Mouse (Mus musculus) olfactory bulb, adult 2 months (tissue): ENCODE results near the gene Pcp4. TPM values are rescaled to one million over a fixed set of nuclear protein-coding genes. Genes with fewer than 3 reads are reported as not detected.

Source experiments
- H3K27ac ChIP-seq: fragments of 200-500 bp; 2 replicates; pipeline ENCODE4 v1.5.1; 2012; ENCODE audit warnings: low read depth, low read length; ENCODE audit not compliant: insufficient read depth
- H3K4me1 ChIP-seq: fragments of 200-500 bp; 2 replicates; pipeline ENCODE4 v1.6.1; 2012; ENCODE audit warnings: low read length; ENCODE audit not compliant: control insufficient read depth, insufficient read depth
- H3K4me3 ChIP-seq: fragments of 200-500 bp; 2 replicates; pipeline ENCODE4 v1.5.1; 2012; ENCODE audit warnings: mild to moderate bottlenecking, low read depth, low read length, moderate library complexity; ENCODE audit not compliant: insufficient read depth
- CTCF ChIP-seq: fragments of 200-500 bp; IDR thresholded peaks from 2 replicates; pipeline ENCODE4 v1.5.1; 2012; ENCODE audit warnings: low read depth, mild to moderate bottlenecking, low read length, moderate library complexity; ENCODE audit not compliant: insufficient read depth
- POLR2A ChIP-seq: fragments of 200-500 bp; IDR thresholded peaks from 2 replicates; pipeline ENCODE4 v1.6.1; 2012; ENCODE audit warnings: mild to moderate bottlenecking, low read depth, low read length, moderate library complexity; ENCODE audit not compliant: insufficient read depth
- WGBS: fragments of 180-500 bp; shearing (Covaris S2); methylation state at CpG from one replicate; pipeline ENCODE4 v1.1.7; 2018; 5-methylcytosine and 5-hydroxymethylcytosine counted together
- polyA plus RNA-seq: library from polyadenylated mRNA; stranded (reverse); fragments of >200 nt; gene quantifications from 2 replicates; pipeline ENCODE4 v1.2.4, GENCODE M21; 2012; ENCODE audit warnings: low replicate concordance; ENCODE audit not compliant: missing spikeins, insufficient read depth, insufficient read length

Gene Pcp4
- polyA plus RNA-seq = 1,492 TPM in 1 of 2 replicates, not detected in the other

GRCm38 (mm10) chr16:96467445-96467844 is at the start of gene Pcp4:
TSS of gene Pcp4 (plus strand) at chr16:96467606.
- peak within 1 kb of the TSS; percentile 83 for H3K27ac ChIP-seq
- TF ChIP-seq CTCF = peak; percentile 97
- peak; percentile 60 for TF ChIP-seq POLR2A
- H3K4me3 ChIP-seq = peak within 1 kb of the TSS; percentile 47
- WGBS = 6% methylated on average over 8 of the region's 8 CpGs
- H3K4me1 ChIP-seq = peaks cover 11% of the 10 kb centered on the region; the same call in 1 of the 2 replicates

GRCm38 (mm10) chr16:96425044-96425443 is 42.4 kb upstream of the Pcp4 start:
- WGBS = 95% methylated on average over 2 of the region's 2 CpGs

DNA sequence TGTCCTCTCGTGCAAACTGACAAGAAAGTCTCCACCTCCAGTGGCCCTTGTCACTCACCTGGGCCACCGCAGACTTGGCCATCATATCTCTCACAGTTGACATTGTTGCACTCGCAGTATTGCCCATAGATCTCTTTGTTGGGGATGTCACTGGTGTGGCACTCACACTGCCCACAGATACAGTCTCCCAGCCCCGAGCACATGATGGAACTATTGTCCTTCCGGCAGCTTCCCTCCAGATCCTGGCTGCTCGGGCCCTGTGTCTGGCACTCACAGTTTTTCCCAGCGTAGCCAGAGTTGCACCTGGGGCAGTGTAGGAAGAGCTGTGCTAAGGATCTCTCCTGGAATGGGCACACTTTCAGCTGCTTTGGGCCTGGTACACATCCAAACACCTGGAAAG is 40.7 kb upstream of the Pcp4 start:
- TF ChIP-seq CTCF = no peak
- Histone ChIP-seq H3K27ac (no peak overlapping the region), H3K4me3 (no peak overlapping the region), H3K4me1 (no peaks in the 10 kb centered on the region)
- 88% methylated on average over 7 of the region's 7 CpGs for WGBS

More at GRCm38 (mm10) chr16:96425044-96425443, 42.4 kb upstream of the Pcp4 start:
- Histone ChIP-seq H3K27ac (no peak overlapping the region), H3K4me1 (no peaks in the 10 kb centered on the region), H3K4me3 (no peak overlapping the region)
- no peak for TF ChIP-seq CTCF
- TF ChIP-seq POLR2A = no peak

DNA sequence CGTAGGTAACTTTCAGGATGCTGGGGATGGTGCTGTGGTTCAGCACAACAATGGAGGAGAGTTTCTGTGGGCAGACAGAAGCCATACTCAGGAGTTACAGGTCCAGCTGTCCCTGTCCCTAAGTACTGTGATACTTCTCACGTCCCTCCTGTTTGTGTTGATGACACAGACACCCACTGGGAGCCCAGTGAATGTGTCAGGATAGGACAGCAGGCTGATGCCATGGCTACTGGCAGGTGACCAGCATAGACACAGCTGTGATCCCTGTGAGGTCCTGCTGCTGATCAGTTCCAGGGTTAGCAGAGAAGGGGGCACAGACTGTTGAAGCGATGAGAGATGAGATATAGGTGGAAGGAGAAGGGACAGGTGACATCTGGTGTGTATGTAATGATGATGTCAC is 38.4 kb upstream of the Pcp4 start:
- no peak for TF ChIP-seq CTCF
- TF ChIP-seq POLR2A = no peak
- H3K27ac ChIP-seq = no peak overlapping the region
- 75% methylated on average over 3 of the region's 3 CpGs for WGBS
- H3K4me1 ChIP-seq = no peaks in the 10 kb centered on the region
- no peak overlapping the region for H3K4me3 ChIP-seq

GRCm38 (mm10) chr16:96433266-96433665 is 34.1 kb upstream of the Pcp4 start:
- Histone ChIP-seq H3K27ac (no peak overlapping the region), H3K4me3 (no peak overlapping the region), H3K4me1 (no peaks in the 10 kb centered on the region)
- no peak for TF ChIP-seq CTCF
- TF ChIP-seq POLR2A = no peak
- WGBS = 86% methylated on average over 10 of the region's 10 CpGs

GRCm38 (mm10) chr16:96434024-96434785 is 33.2 kb upstream of the Pcp4 start:
- H3K4me3 ChIP-seq = no peak overlapping the region
- TF ChIP-seq POLR2A (no peak), CTCF (no peak)
- H3K4me1 ChIP-seq = no peaks in the 10 kb centered on the region
- H3K27ac ChIP-seq = no peak overlapping the region
- 88% methylated on average over 3 of the region's 3 CpGs for WGBS

DNA sequence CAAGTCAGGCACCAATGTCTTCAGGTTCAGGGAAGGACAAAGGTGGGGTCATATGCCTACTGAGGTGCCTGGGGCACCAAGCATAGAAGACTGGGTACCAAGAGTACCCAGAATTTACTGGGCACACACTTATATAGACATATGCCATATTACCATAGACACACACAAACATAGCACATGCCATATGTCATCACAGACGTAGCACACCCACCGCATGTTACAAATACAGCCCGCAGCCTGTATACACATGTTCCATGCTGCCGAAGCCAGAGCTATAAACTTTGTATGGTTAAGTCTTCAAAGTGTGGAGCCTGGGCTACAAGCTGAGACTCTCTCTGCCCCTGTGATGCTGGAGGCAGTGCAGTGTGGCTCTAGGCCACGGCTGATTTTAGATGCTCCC is 28.5 kb upstream of the Pcp4 start:
- no peak for TF ChIP-seq CTCF
- no peak for TF ChIP-seq POLR2A
- WGBS = 93% methylated on average over 5 of the region's 5 CpGs
- H3K4me1 ChIP-seq = no peaks in the 10 kb centered on the region
- H3K4me3 ChIP-seq = no peak overlapping the region
- no peak overlapping the region for H3K27ac ChIP-seq

GRCm38 (mm10) chr16:96439682-96440081 is 27.7 kb upstream of the Pcp4 start:
- no peak overlapping the region for H3K27ac ChIP-seq
- TF ChIP-seq POLR2A = no peak
- TF ChIP-seq CTCF = no peak
- H3K4me1 ChIP-seq = no peaks in the 10 kb centered on the region
- WGBS = 89% methylated on average over 4 of the region's 4 CpGs
- H3K4me3 ChIP-seq = no peak overlapping the region

GRCm38 (mm10) chr16:96440871-96441270 is 26.5 kb upstream of the Pcp4 start:
- H3K4me3 ChIP-seq = no peak overlapping the region
- TF ChIP-seq POLR2A (no peak), CTCF (no peak)
- no peaks in the 10 kb centered on the region for H3K4me1 ChIP-seq
- no peak overlapping the region for H3K27ac ChIP-seq
- WGBS = 80% methylated on average over 8 of the region's 8 CpGs

GRCm38 (mm10) chr16:96441826-96442225 is 25.6 kb upstream of the Pcp4 start:
- Histone ChIP-seq H3K4me1 (no peaks in the 10 kb centered on the region), H3K27ac (no peak overlapping the region), H3K4me3 (no peak overlapping the region)
- WGBS = 91% methylated on average over 3 of the region's 3 CpGs
- no peak for TF ChIP-seq CTCF
- TF ChIP-seq POLR2A = no peak
